Mouse (Mus musculus): ENCODE results near the gene Usp33.

Gene Usp33

DNA sequence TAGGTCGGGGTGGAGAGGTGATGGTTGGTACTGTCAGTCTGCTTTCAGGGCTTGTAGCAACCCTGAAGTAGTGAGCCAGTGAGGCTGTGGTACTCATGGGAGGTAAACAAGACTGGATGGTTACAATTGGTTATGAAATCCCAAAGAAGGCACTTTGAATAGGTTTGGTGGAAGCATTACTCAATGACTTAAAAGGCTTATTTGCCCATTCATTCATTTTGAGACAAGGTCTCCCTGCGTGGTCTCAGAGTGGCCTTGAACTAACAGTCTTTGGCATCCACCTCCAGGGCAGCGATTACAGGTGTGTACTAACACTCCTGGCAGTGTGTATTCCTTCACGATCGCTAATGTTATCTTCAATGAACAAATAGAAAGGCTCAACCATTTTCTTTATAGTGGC lies 4.7 kb downstream of the Usp33 start:
- Histone ChIP-seq H3K4me3 (replicated peaks; ENCODE audit: low read length) (no peak overlapping the region), H3K9me3 (ENCODE audit: low read length) (no peaks in the 10 kb centered on the region), H3K4me1 (replicated peaks; ENCODE audit: low read depth, low read length) (peaks cover 41% of the 10 kb centered on the region), H3K27me3 (ENCODE audit: insufficient read depth, low read length) (no peaks in the 10 kb centered on the region), H3K36me3 (ENCODE audit: insufficient read depth, low read length) (peaks cover 7% of the 10 kb centered on the region; the same call in 1 of the 2 replicates)
- no peak for TF ChIP-seq CTCF (conservative IDR thresholded peaks at IDR 0.05; ENCODE audit: low read length)
- TF ChIP-seq POU5F1 (IDR thresholded peaks at IDR 0.05; ENCODE audit: borderline replicate concordance, low read length), result no peak
- no peak for TF ChIP-seq NANOG (IDR thresholded peaks at IDR 0.05; ENCODE audit: borderline replicate concordance, low read length)

- H3K4me1 ChIP-seq (replicated peaks; ENCODE audit: low read depth, low read length), result peaks cover 49% of the 10 kb centered on the region
- H3K9me3 ChIP-seq (ENCODE audit: low read length), result no peaks in the 10 kb centered on the region
- no peaks in the 10 kb centered on the region for H3K27me3 ChIP-seq (ENCODE audit: insufficient read depth, low read length)
- peaks cover 7% of the 10 kb centered on the region; the same call in 1 of the 2 replicates for H3K36me3 ChIP-seq (ENCODE audit: insufficient read depth, low read length)
- no peak overlapping the region for H3K4me3 ChIP-seq (replicated peaks; ENCODE audit: low read length)
- TF ChIP-seq NANOG (IDR thresholded peaks at IDR 0.05; ENCODE audit: borderline replicate concordance, low read length) (no peak), CTCF (conservative IDR thresholded peaks at IDR 0.05; ENCODE audit: low read length) (no peak), POU5F1 (IDR thresholded peaks at IDR 0.05; ENCODE audit: borderline replicate concordance, low read length) (no peak)
Observed at GRCm38 (mm10) chr3:152352289-152352688, 6.0 kb downstream of the Usp33 start.

GRCm38 (mm10) chr3:152353434-152354177 lies 7.3 kb downstream of the Usp33 start:
- H3K9me3 ChIP-seq (ENCODE audit: low read length), result no peaks in the 10 kb centered on the region
- H3K4me1 ChIP-seq (replicated peaks; ENCODE audit: low read depth, low read length), result peaks cover 38% of the 10 kb centered on the region
- H3K4me3 ChIP-seq (replicated peaks; ENCODE audit: low read length), result no peak overlapping the region
- no peak for TF ChIP-seq CTCF (conservative IDR thresholded peaks at IDR 0.05; ENCODE audit: low read length)
- TF ChIP-seq POU5F1 (IDR thresholded peaks at IDR 0.05; ENCODE audit: borderline replicate concordance, low read length), result no peak
- TF ChIP-seq NANOG (IDR thresholded peaks at IDR 0.05; ENCODE audit: borderline replicate concordance, low read length), result no peak
- H3K36me3 ChIP-seq (ENCODE audit: insufficient read depth, low read length), result peaks cover 9% of the 10 kb centered on the region
- H3K27me3 ChIP-seq (ENCODE audit: insufficient read depth, low read length), result no peaks in the 10 kb centered on the region

DNA sequence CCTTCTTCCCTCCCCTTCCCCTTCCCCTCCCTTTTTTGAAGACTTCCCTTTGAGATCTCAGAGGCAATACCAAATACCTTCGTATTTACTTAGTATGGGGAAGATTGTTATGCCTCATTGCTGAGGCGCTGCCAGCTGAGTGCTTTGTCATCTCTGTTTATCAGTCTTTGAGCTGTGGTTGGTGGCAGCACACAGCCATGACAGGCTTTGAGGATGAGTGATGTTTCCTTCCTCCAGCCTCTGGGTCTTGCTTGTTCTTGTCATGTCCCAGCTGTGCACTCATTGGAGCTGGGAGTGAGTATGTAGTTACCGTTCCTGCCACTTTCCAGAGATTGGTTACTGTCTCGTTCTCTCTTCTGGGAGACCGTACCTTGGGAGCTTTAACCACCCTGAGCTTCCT lies 9.1 kb downstream of the Usp33 start:
- TF ChIP-seq POU5F1 (IDR thresholded peaks at IDR 0.05; ENCODE audit: borderline replicate concordance, low read length), result no peak
- no peak for TF ChIP-seq CTCF (conservative IDR thresholded peaks at IDR 0.05; ENCODE audit: low read length)
- no peak for TF ChIP-seq NANOG (IDR thresholded peaks at IDR 0.05; ENCODE audit: borderline replicate concordance, low read length)
- Histone ChIP-seq H3K4me3 (replicated peaks; ENCODE audit: low read length) (no peak overlapping the region), H3K4me1 (replicated peaks; ENCODE audit: low read depth, low read length) (peaks cover 27% of the 10 kb centered on the region), H3K27me3 (ENCODE audit: insufficient read depth, low read length) (no peaks in the 10 kb centered on the region), H3K9me3 (ENCODE audit: low read length) (no peaks in the 10 kb centered on the region), H3K36me3 (ENCODE audit: insufficient read depth, low read length) (peaks cover 17% of the 10 kb centered on the region)

- Histone ChIP-seq H3K27me3 (ENCODE audit: insufficient read depth, low read length) (no peaks in the 10 kb centered on the region), H3K36me3 (ENCODE audit: insufficient read depth, low read length) (peaks cover 28% of the 10 kb centered on the region), H3K9me3 (ENCODE audit: low read length) (no peaks in the 10 kb centered on the region), H3K4me3 (replicated peaks; ENCODE audit: low read length) (no peak overlapping the region), H3K4me1 (replicated peaks; ENCODE audit: low read depth, low read length) (peaks cover 16% of the 10 kb centered on the region)
- TF ChIP-seq CTCF (conservative IDR thresholded peaks at IDR 0.05; ENCODE audit: low read length), result no peak
- TF ChIP-seq NANOG (IDR thresholded peaks at IDR 0.05; ENCODE audit: borderline replicate concordance, low read length), result no peak
- no peak for TF ChIP-seq POU5F1 (IDR thresholded peaks at IDR 0.05; ENCODE audit: borderline replicate concordance, low read length)
Observed at GRCm38 (mm10) chr3:152356751-152357150, 10.5 kb downstream of the Usp33 start.

DNA sequence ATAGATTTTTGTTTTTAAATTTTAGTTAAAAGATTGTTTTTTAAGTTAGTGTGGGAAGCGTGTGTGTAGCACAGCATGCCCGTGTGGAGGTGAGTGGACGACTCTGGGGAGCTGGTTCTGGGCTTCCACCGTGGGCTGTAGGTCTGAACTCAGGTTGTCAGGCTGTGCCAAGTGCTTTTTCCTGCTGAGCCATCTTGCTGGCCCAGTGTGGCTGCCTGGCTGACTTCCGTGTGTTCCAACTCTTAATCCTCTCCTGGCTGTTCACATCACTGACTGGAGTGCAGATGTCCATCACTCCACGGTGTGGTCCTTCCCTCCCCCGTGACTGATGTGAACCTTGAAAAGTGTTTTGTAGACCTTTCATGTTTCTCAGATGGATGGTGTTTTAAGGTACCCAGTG lies 12.9 kb downstream of the Usp33 start:
- H3K27me3 ChIP-seq (ENCODE audit: insufficient read depth, low read length), result no peaks in the 10 kb centered on the region
- H3K9me3 ChIP-seq (ENCODE audit: low read length), result no peaks in the 10 kb centered on the region
- peaks cover 50% of the 10 kb centered on the region for H3K36me3 ChIP-seq (ENCODE audit: insufficient read depth, low read length)
- peaks cover 21% of the 10 kb centered on the region for H3K4me1 ChIP-seq (replicated peaks; ENCODE audit: low read depth, low read length)
- no peak overlapping the region for H3K4me3 ChIP-seq (replicated peaks; ENCODE audit: low read length)
- TF ChIP-seq CTCF (conservative IDR thresholded peaks at IDR 0.05; ENCODE audit: low read length) (no peak), POU5F1 (IDR thresholded peaks at IDR 0.05; ENCODE audit: borderline replicate concordance, low read length) (no peak), NANOG (IDR thresholded peaks at IDR 0.05; ENCODE audit: borderline replicate concordance, low read length) (no peak)

- Histone ChIP-seq H3K27me3 (ENCODE audit: insufficient read depth, low read length) (no peaks in the 10 kb centered on the region), H3K9me3 (ENCODE audit: low read length) (no peaks in the 10 kb centered on the region), H3K36me3 (ENCODE audit: insufficient read depth, low read length) (peaks cover 87% of the 10 kb centered on the region), H3K4me3 (replicated peaks; ENCODE audit: low read length) (no peak overlapping the region), H3K4me1 (replicated peaks; ENCODE audit: low read depth, low read length) (peaks cover 5% of the 10 kb centered on the region)
- no peak for TF ChIP-seq NANOG (IDR thresholded peaks at IDR 0.05; ENCODE audit: borderline replicate concordance, low read length)
- TF ChIP-seq CTCF (conservative IDR thresholded peaks at IDR 0.05; ENCODE audit: low read length), result no peak
- TF ChIP-seq POU5F1 (IDR thresholded peaks at IDR 0.05; ENCODE audit: borderline replicate concordance, low read length), result no peak
Observed at GRCm38 (mm10) chr3:152364181-152364580, 17.9 kb downstream of the Usp33 start.

GRCm38 (mm10) chr3:152376063-152376462 lies 29.8 kb downstream of the Usp33 start:
- Histone ChIP-seq H3K27me3 (ENCODE audit: insufficient read depth, low read length) (no peaks in the 10 kb centered on the region), H3K9me3 (ENCODE audit: low read length) (no peaks in the 10 kb centered on the region), H3K4me3 (replicated peaks; ENCODE audit: low read length) (no peak overlapping the region), H3K4me1 (replicated peaks; ENCODE audit: low read depth, low read length) (no peaks in the 10 kb centered on the region), H3K36me3 (ENCODE audit: insufficient read depth, low read length) (peaks cover 88% of the 10 kb centered on the region)
- TF ChIP-seq POU5F1 (IDR thresholded peaks at IDR 0.05; ENCODE audit: borderline replicate concordance, low read length), result no peak
- no peak for TF ChIP-seq CTCF (conservative IDR thresholded peaks at IDR 0.05; ENCODE audit: low read length)
- TF ChIP-seq NANOG (IDR thresholded peaks at IDR 0.05; ENCODE audit: borderline replicate concordance, low read length), result no peak
